Mouse (Mus musculus) left cerebral cortex, postnatal 25 days (tissue): ENCODE measurements around the gene Tex33. TPM values are rescaled to one million over a fixed set of nuclear protein-coding genes. Genes with fewer than 3 reads are reported as not detected.
"Not testable (repeated sequence)": the region's sequence is repeated elsewhere in the genome, so short reads cannot be mapped to it uniquely, and the experiment has no call there.

Experiments
- DNase-seq, 2 experiments: peaks; one replicate each; pipeline ENCODE4 v3.0.0; 2022; ENCODE audit warnings: low spot score in 2 of 2, mixed read lengths in 1 of 2
- intact Hi-C: fragments of 180-260 bp; cut with DNase I; formaldehyde crosslinking; loops from one replicate; pipeline ENCODE4 v1.15.1; 2025
- microRNA-seq, 2 experiments: library from miRNA; unstranded; fragments of <30 nt; microRNA quantifications; one replicate each; pipeline ENCODE4 v1.2.0; 2022
- total RNA-seq, 2 experiments: library from RNA; stranded (reverse); gene quantifications; 2 replicates each; pipeline ENCODE4 v1.2.3; 2021

Gene Tex33
- total RNA-seq, 2 experiments from 2014 or later = not detected

DNA sequence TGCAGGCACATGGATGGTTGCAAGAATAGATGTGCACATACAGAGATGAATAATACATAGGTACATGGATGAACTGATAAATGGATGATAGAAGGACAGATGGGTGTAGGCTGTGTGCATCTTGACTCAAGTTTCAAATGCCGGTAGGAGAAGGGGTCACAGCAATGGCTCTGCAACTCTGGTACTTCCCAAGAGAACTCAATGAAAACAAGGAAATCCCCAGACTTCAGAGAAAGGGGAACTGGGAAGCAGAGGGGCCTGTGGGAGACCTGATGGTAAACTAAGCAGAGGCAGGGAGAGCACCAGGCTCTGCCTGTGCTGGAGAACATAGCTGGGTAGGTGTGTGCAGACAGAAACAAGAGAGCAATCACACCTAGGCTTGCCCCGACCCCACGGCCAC is 61.3 kb downstream of the Tex33 start:
- DNase-seq = no peak
- intact Hi-C loops = no loop called here

DNA sequence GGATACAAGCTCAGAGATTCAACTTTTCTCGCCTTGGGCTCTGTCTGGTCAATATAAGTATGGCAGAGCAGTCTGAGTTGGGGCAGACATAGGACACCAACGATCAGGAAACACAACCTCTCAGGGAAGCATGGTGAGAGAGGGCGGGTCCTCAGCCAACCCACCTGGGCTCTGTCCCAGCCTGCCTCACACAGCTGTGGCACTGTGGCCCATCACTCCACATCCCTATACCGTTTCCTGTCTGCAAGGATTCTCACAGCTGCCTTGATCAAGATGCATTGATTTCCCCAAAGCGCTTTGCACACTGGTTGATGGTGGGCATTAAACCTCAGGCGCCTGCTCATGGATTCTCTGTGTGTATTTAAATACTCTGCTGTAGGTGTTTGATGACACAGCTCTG is 62.7 kb downstream of the Tex33 start:
- DNase-seq = no peak
- intact Hi-C loops = no loop called here

DNA sequence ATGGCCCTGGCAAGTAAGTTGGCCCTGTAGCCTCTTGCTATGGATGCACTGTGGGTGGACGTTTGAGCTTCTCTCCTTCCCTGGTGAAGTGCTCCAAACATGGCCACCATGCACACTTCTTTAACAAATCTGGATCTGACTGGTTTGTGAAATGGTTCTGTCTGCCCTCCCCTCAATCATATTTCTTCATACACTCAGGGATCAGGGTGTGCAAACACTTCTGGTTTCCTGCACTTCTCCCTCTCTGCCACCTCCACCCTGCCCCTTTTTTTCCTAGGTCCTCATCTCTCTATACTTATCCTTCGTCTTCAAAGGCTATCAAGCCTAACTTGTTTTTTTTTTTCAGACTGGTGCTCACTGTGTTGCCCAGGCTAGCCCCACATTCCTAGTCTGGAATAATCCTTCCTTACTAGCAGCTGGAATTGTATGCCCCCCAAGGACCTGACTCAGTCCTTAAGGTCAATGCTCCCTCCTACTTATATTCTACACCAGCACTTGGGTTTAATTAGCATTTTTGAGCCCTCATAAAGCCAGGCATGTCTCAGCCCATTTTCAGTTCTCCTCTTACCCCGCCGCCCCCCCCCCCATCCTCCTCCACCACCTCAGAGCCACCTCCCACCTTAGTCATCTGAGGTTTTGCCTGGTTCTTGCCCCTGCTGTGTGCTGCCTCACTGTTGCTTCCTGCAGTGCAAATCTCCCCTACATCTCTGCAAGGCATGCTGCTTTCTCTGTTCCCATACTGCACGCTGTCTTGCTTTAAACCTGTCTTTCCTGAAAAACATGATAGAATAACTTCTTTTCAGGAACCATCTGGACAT is 64.0 kb downstream of the Tex33 start:
- intact Hi-C loops = no loop called here
- DNase-seq = no peak

DNA sequence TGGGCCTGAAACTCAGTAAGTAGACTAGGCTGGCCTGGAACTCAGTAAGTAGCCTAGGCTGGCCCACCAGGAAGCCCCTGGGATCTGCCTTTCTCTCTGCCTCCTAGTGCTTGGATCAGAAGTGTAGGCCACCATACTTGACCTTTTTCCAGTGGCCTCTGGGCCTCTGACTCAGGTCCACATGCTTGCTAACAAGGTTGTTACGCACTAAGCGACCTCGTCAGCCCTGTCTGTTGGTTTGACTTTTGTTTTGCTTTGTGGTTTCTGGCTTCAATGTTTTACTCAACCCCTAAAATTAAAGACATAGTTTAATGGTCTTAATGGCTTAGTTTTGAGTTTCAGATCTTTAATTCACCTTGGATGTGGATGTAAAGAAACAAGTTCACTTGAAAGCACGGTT is 65.0 kb downstream of the Tex33 start:
- intact Hi-C loops = no loop called here
- no peak for DNase-seq

DNA sequence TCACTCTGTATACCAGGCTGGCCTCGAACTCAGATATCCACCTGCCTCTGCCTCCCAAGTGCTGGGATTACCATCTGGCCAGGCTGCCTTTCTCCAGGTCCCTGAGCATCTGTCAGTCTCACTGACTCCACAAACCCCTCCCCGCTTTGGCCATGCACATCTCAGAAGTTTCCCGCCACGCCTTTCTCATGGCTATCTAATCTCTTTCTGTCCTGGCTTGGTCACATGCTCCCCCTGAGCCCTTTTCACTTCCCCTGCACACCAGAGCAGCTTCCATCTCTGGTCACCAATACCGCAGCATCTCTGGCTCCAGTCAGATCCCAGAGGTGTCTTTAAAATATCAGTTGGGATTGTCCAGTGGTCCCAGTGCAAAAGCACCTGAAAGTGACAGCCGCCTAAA is 65.7 kb downstream of the Tex33 start:
- intact Hi-C loops = not testable (repeated sequence)

DNA sequence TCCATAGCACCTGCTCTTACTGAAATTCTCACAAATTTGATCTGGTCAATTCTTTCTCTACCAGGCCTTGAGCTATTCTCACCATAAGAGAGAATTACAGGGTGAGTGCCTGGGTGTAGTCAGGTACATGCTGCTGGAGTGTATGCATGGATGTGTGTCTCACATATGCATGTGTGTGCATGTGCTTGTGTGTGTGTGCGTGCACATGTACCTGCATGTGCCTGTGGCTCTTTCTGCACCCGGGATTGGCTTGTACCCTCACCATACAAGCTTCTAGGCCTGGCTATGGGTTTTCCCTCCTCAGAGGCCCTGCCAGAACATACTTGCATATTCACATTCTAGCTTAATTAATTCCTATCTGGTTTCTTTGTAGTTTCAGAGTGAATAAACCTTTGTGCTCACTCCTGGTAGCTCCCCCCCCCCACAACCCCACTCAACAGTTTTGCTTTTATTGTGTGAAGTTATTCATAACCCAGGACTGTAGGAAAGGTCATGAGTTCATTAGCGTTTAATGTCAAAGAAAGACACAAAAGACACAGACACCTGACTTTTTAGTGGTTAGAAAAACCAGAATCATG is 67.1 kb downstream of the Tex33 start:
- intact Hi-C loops = no loop called here
- DNase-seq = no peak

More for the DNA sequence above, 65.7 kb downstream of the Tex33 start:
- not testable (repeated sequence) for DNase-seq

Small RNA genes within 50 kb of the gene (microRNA-seq; reads per million reads assigned to microRNA genes)
- gene Mir7676-2 = 0 reads per million in 2 experiments

Other genes starting within 250 kb of the Tex33 start
- 10 to 100 TPM; 33.7 to 36.5 TPM for gene Ift27, start 221.8 kb downstream of the Tex33 start, total RNA-seq
- 10 to 100 TPM; 88.7 to 95.1 TPM for gene Pvalb, start 189.5 kb downstream of the Tex33 start, total RNA-seq
- 1 to 10 TPM in 1 of 2 experiments, under 1 TPM in 1; 0.89 to 1.7 TPM for gene Ncf4, start 151.1 kb downstream of the Tex33 start, total RNA-seq
- gene Csf2rb2, start 90.2 kb downstream of the Tex33 start, total RNA-seq = under 1 TPM; 0.60 to 0.69 TPM
- gene Csf2rb, start 70.2 kb downstream of the Tex33 start, total RNA-seq = 1 to 10 TPM in 1 of 2 experiments, under 1 TPM in 1; 0.89 to 2.5 TPM
- gene Tst, start 10.0 kb upstream of the Tex33 start, total RNA-seq = 10 to 100 TPM; 33.3 to 33.4 TPM
- gene Mpst, start 10.5 kb upstream of the Tex33 start, total RNA-seq = 10 to 100 TPM; 32.2 to 33.6 TPM
- 100 to 1,000 TPM; 317 to 361 TPM for gene Kctd17, start 32.7 kb upstream of the Tex33 start, total RNA-seq
- 1 to 10 TPM in 1 of 2 experiments, not detected in 1; 1.4 TPM for gene Tmprss6, start 72.7 kb upstream of the Tex33 start, total RNA-seq
- under 1 TPM in 1 of 2 experiments, not detected in 1; 0.23 TPM for gene Il2rb, start 99.4 kb upstream of the Tex33 start, total RNA-seq
- 1 to 10 TPM; 3.2 to 3.3 TPM for gene C1qtnf6, start 135.5 kb upstream of the Tex33 start, total RNA-seq
- 10 to 100 TPM; 19.8 to 22.0 TPM for gene Sstr3, start 148.8 kb upstream of the Tex33 start, total RNA-seq
- 1 to 10 TPM; 1.9 to 2.9 TPM for gene Rac2, start 176.9 kb upstream of the Tex33 start, total RNA-seq
- gene Cyth4, start 201.1 kb upstream of the Tex33 start, total RNA-seq = 10 to 100 TPM; 11.8 to 12.6 TPM